Mouse (Mus musculus) CH12.LX (cell line): ENCODE measurements around the gene Neurl1a.

Experiments used
- CTCF ChIP-seq, 2 experiments: IDR thresholded peaks in 1 of 2; conservative IDR thresholded peaks in 1 of 2; 2 replicates each; pipeline ENCODE4 v1.5.1; 2011 to 2012; ENCODE audit warnings: low read depth in 2 of 2, low read length in 2 of 2, improper control_type of control experiment in 1 of 2, inconsistent platforms in 1 of 2, mild to moderate bottlenecking in 1 of 2, moderate library complexity in 1 of 2
- MAZ ChIP-seq: IDR thresholded peaks from 2 replicates; pipeline ENCODE4 v1.6.1; 2012; ENCODE audit warnings: low read depth, mild to moderate bottlenecking, inconsistent platforms, low read length, improper control_type of control experiment, moderate library complexity
- MEF2A ChIP-seq: IDR thresholded peaks from 2 replicates; pipeline ENCODE4 v1.6.1; 2014; ENCODE audit warnings: low read depth, mild to moderate bottlenecking, inconsistent platforms, low read length, improper control_type of control experiment, borderline replicate concordance
- POLR2A ChIP-seq: IDR thresholded peaks from 2 replicates; pipeline ENCODE4 v1.6.1; 2011; ENCODE audit warnings: low read depth, mild to moderate bottlenecking, improper control_type of control experiment, low read length

DNA sequence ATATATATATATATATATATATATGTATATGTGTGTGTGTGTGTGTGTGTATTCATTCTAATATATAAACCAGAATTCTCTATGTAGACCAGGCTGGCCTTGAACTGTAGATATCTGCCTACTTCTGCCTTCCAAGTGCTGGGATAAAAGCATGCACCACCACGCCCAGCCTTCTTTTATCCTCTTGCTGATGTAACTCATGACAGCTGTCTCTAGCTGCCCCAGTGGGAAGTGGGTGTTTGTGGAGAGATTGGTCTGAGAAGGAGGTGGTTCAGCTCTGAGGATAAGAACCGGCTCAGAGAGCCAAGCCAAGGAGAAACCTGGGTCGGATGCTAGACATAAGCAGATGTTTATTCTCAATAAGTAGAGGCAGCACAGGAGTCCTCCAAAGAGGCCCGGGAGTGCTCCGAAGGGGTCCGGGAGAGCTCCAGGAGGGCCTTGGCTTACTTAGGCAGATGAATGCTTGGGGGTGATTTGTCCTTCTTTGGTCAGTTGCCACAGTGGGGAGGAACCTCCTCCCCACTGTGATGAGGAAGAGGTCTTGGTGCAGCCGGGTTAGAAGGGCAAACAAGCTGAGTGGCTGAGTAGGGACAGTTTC, 10.9 kb upstream of the Neurl1a start:
- no peak for TF ChIP-seq MAZ
- TF ChIP-seq CTCF (conservative IDR thresholded peaks at IDR 0.05 in 1 of 2, IDR thresholded peaks at IDR 0.05 in 1 of 2; ENCODE audit: low read depth in 2 of 2, low read length in 2 of 2): no peak
- TF ChIP-seq MEF2A: no peak
- TF ChIP-seq POLR2A: no peak
